Mouse (Mus musculus) thymus, adult 2 months (tissue): ENCODE results near the gene Arhgap25.

Source experiments
- CTCF ChIP-seq: fragments of 200-500 bp; IDR thresholded peaks from 2 replicates; pipeline ENCODE4 v1.5.1; 2012; ENCODE audit warnings: mild to moderate bottlenecking, control low read depth, low read length, moderate library complexity, borderline replicate concordance; ENCODE audit not compliant: control insufficient read depth, poor library complexity, insufficient read depth; ENCODE audit errors: extremely low read depth
- POLR2A ChIP-seq: fragments of 200-500 bp; IDR thresholded peaks from 2 replicates; pipeline ENCODE4 v1.6.1; 2012; ENCODE audit warnings: mild to moderate bottlenecking, low read length, control low read depth, moderate library complexity; ENCODE audit not compliant: control insufficient read depth, poor library complexity, insufficient read depth; ENCODE audit errors: extremely low read depth

DNA sequence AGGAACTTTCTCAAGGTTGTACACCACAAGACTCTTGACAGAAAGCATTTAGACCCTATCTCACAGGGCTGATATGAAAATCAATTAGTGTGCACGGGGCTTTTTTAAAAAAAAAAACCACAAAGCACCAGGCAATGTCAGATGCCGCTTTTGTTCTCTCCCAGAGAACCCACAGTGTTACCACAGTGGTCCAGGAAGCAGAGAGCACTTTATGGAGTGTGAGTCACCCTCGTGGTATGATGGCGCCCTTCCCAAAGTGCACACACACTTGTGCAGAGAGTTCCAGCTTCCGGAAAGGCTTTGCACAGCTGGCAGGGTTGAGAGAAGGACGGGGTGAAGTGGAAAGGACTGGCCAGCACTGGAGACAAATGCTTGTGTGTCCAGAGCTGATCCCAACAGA, 49.4 kb upstream of the Arhgap25 start:
- TF ChIP-seq CTCF (no peak), POLR2A (no peak)
